Mouse (Mus musculus): ENCODE measurements at regions not wholly inside any gene's neighbourhood (a gene's known extent, or its start where the extent isn't known, plus 50 kb on each side); places are given as distances from the start of the nearest gene placed in this dataset.

DNA sequence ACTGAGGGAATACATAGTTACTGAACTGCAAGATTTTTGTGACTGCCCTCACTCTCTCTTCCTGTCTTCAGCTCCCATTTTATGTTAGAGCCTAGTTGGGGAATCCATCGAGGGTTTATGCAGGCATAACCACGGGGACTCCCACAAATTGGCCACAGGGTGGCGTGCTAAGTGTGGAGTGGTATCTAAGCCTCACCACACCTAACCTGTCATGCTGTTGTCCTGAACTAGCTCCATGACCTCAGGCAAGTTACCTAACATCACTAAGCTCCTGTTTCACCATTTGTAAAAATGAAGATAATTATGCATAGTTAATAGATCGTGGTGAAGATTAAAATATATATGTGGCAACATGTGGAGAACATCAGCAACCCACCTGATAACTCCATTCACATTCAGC is 246.8 kb upstream of the Cpeb2 start:
- TF ChIP-seq CTCF (IDR thresholded peaks at IDR 0.05) (peak; percentile 38), POLR2A (IDR thresholded peaks at IDR 0.05; ENCODE audit: insufficient read depth, low read depth, low read length) (no peak), EP300 (IDR thresholded peaks at IDR 0.05; ENCODE audit: insufficient read depth, low read depth, low read length) (no peak)
